Mouse (Mus musculus) limb, embryonic 10.5 days (tissue): ENCODE data around the gene Mid1. TPM values are rescaled to one million over a fixed set of nuclear protein-coding genes. Genes with fewer than 3 reads are reported as not detected.

Experiments
- DNase-seq: peaks from one replicate; pipeline ENCODE4 v3.0.0-alpha.2; 2017; ENCODE audit warnings: low spot score
- H3K27ac ChIP-seq: fragments of 300-500 bp; sonication (generic); 2 replicates; pipeline ENCODE4 v1.5.1; 2016; ENCODE audit warnings: mild to moderate bottlenecking
- H3K27me3 ChIP-seq: fragments of 300-500 bp; sonication (generic); 2 replicates; pipeline ENCODE4 v1.6.1; 2016; ENCODE audit warnings: low read depth, mild to moderate bottlenecking; ENCODE audit not compliant: poor library complexity, severe bottlenecking
- H3K36me3 ChIP-seq: fragments of 300-500 bp; sonication (generic); 2 replicates; pipeline ENCODE4 v1.6.1; 2016; ENCODE audit warnings: mild to moderate bottlenecking, moderate library complexity
- H3K4me1 ChIP-seq: fragments of 300-500 bp; sonication (generic); 2 replicates; pipeline ENCODE4 v1.6.1; 2016
- H3K4me3 ChIP-seq: fragments of 300-500 bp; sonication (generic); 2 replicates; pipeline ENCODE4 v1.5.1; 2016; ENCODE audit warnings: mild to moderate bottlenecking, moderate library complexity
- H3K9me3 ChIP-seq: fragments of 300-500 bp; sonication (generic); replicated peaks from 2 replicates; pipeline ENCODE4 v1.6.1; 2016; ENCODE audit warnings: mild to moderate bottlenecking
- WGBS: fragments of 180-500 bp; shearing (Covaris S2); methylation state at CpG from one replicate; pipeline ENCODE4 v1.1.7; 2016; 5-methylcytosine and 5-hydroxymethylcytosine counted together
- polyA plus RNA-seq: library from polyadenylated mRNA; unstranded; fragments of >200 nt; fragmentation: Nextera tagmentation; extraction: Ambion mirVana; gene quantifications from 2 replicates; pipeline ENCODE4 v1.2.1, GENCODE M21; 2016

Mid1 gene
- 12.0 and 14.1 TPM in 2 replicates for polyA plus RNA-seq

DNA sequence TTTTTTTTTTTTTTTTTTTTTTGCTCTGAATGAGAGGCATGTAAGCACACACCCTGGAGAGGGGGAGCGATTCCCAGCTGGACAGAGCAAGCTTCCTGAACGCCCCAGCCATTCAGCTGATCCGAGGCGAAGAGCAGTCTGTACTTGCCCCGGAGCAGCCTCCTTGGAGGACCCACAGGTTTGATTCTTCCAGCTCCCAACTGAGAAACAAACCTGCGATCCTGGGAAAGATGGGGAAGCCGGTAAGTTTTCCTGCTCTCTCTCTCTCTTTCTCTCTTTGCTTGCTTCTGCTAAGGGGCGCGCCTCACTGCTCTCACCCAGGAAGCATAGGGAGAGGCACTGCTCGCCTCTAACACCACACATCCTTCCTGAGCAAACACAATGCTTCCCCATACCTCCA lies at the start of gene Mid1:
Mid1 (plus strand) TSS at position 69 of the 400 bp plus-strand sequence.
- peak; percentile 34 for DNase-seq
- H3K27me3 ChIP-seq = peaks cover 66% of the 10 kb centered on the region
- 8% methylated on average over 10 of the region's 10 CpGs for WGBS
- no peaks in the 10 kb centered on the region for H3K9me3 ChIP-seq
- H3K27ac ChIP-seq = peak within 1 kb of the TSS; percentile 50
- no peaks in the 10 kb centered on the region for H3K4me1 ChIP-seq
- H3K4me3 ChIP-seq = peak within 1 kb of the TSS; percentile 42
- H3K36me3 ChIP-seq = no peaks in the 10 kb centered on the region

- no peak overlapping the region for H3K27ac ChIP-seq
These were observed 11.9 kb upstream of the Mid1 start for GRCm38 (mm10) chrX:169673056-169673455.

GRCm38 (mm10) chrX:169676313-169676712 lies 8.7 kb upstream of the Mid1 start:
- no peaks in the 10 kb centered on the region for H3K9me3 ChIP-seq
- H3K4me1 ChIP-seq = no peaks in the 10 kb centered on the region
- H3K27ac ChIP-seq = no peak overlapping the region
- no peak overlapping the region for H3K4me3 ChIP-seq
- no peak for DNase-seq
- 67% methylated on average over 4 of the region's 4 CpGs for WGBS
- peaks cover 69% of the 10 kb centered on the region for H3K27me3 ChIP-seq
- no peaks in the 10 kb centered on the region for H3K36me3 ChIP-seq

More at GRCm38 (mm10) chrX:169673056-169673455, 11.9 kb upstream of the Mid1 start:
- DNase-seq = no peak
- H3K9me3 ChIP-seq = no peaks in the 10 kb centered on the region
- H3K4me3 ChIP-seq = no peak overlapping the region
- H3K27me3 ChIP-seq = peaks cover 81% of the 10 kb centered on the region
- H3K36me3 ChIP-seq = no peaks in the 10 kb centered on the region
- H3K4me1 ChIP-seq = no peaks in the 10 kb centered on the region

- Histone ChIP-seq H3K9me3 (no peaks in the 10 kb centered on the region), H3K27me3 (peaks cover 72% of the 10 kb centered on the region), H3K4me1 (no peaks in the 10 kb centered on the region), H3K4me3 (peak overlapping the region; percentile 42), H3K27ac (0 out of 2 replicates have a peak overlapping the region, but pooled peaks have one; percentile 50), H3K36me3 (no peaks in the 10 kb centered on the region)
- 40% methylated on average over 8 of the region's 8 CpGs for WGBS
- no peak for DNase-seq
These were observed 732 bp downstream of the Mid1 start for GRCm38 (mm10) chrX:169685731-169686130.

DNA sequence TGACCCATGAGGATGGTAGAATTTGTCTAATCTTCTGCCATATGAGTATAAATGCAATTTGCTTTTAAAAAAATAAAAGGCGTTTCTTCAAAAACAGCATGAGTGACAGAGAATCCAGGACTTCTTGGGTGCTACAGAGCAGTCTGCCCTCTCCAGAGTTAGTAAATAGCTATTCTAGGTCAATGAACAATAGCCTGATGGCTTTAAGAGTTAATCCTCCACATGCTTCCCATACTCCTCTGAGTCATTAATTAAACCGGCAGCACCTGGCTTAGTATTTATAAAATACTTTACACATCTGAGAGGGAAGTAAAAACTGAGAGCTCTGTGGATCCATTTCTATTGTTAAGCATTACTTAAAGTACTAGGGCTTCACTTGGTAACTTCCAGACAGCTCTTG lies 6.2 kb downstream of the Mid1 start:
- H3K27me3 ChIP-seq = peaks cover 92% of the 10 kb centered on the region
- no peak for DNase-seq
- no peak overlapping the region for H3K4me3 ChIP-seq
- H3K9me3 ChIP-seq = no peaks in the 10 kb centered on the region
- no peaks in the 10 kb centered on the region for H3K4me1 ChIP-seq
- H3K36me3 ChIP-seq = no peaks in the 10 kb centered on the region
- no peak overlapping the region for H3K27ac ChIP-seq
- WGBS = 62% methylated on average over 2 of the region's 2 CpGs

DNA sequence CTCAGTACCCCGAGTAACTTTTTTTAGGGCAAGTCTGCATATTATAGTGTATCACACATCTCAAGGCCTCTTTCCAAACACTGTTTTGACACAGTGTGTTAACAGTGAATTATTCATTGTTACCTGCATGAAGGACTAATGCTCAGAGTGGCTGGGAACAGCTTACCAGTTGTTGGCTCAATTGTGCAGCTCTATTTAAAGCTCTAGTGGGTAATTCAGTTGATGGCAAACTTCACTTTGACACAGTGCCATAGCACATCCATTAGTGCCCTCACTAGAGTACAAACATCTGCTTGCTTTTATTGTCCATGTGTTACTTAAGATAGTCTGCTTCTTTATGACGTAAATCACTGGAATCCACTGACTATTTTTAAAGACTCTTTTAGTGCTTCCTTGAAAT lies 6.7 kb downstream of the Mid1 start:
- H3K36me3 ChIP-seq = no peaks in the 10 kb centered on the region
- H3K27me3 ChIP-seq = peaks cover 92% of the 10 kb centered on the region
- no peak for DNase-seq
- H3K27ac ChIP-seq = no peak overlapping the region
- no peaks in the 10 kb centered on the region for H3K9me3 ChIP-seq
- whole genome bisulfite sequencing = 65% methylated on average over 2 of the region's 2 CpGs
- no peaks in the 10 kb centered on the region for H3K4me1 ChIP-seq
- no peak overlapping the region for H3K4me3 ChIP-seq

- Histone ChIP-seq H3K4me1 (no peaks in the 10 kb centered on the region), H3K27me3 (peaks cover 89% of the 10 kb centered on the region), H3K4me3 (no peak overlapping the region), H3K9me3 (no peaks in the 10 kb centered on the region), H3K27ac (no peak overlapping the region), H3K36me3 (no peaks in the 10 kb centered on the region)
- WGBS = 64% methylated on average over 6 of the region's 6 CpGs
- DNase-seq = no peak
These were observed 7.4 kb downstream of the Mid1 start for GRCm38 (mm10) chrX:169692225-169692909.

- Histone ChIP-seq H3K36me3 (no peaks in the 10 kb centered on the region), H3K27ac (no peak overlapping the region), H3K27me3 (peaks cover 96% of the 10 kb centered on the region), H3K9me3 (no peaks in the 10 kb centered on the region), H3K4me3 (no peak overlapping the region), H3K4me1 (no peaks in the 10 kb centered on the region)
- 90% methylated on average over 2 of the region's 2 CpGs for WGBS
- DNase-seq = no peak
These were observed 19.1 kb downstream of the Mid1 start for GRCm38 (mm10) chrX:169704016-169704602.

DNA sequence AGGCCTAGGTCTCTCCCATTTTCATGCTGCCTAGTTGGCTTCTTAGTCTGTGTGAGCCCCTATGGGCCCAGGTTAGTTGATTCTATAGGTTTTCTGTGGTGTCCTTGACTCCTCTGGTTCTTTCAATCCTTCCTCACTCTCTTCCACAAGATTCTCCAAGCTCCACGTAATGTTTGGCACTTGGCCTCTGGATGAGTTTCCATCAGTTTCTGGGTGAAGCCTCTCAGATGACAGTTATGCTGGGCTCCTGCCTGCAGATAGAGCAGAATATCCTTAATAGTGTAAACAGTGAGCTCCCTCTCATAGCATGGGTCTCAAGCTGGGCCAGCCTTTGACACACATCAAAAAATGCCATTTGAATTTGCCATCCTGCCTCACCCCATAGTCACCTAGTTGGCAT lies 38.5 kb downstream of the Mid1 start:
- Histone ChIP-seq H3K27ac (no peak overlapping the region), H3K4me3 (no peak overlapping the region), H3K27me3 (peaks cover 87% of the 10 kb centered on the region), H3K4me1 (no peaks in the 10 kb centered on the region), H3K36me3 (no peaks in the 10 kb centered on the region), H3K9me3 (no peaks in the 10 kb centered on the region)
- WGBS = 85% methylated on average over 1 of the region's 1 CpGs
- DNase-seq = no peak

DNA sequence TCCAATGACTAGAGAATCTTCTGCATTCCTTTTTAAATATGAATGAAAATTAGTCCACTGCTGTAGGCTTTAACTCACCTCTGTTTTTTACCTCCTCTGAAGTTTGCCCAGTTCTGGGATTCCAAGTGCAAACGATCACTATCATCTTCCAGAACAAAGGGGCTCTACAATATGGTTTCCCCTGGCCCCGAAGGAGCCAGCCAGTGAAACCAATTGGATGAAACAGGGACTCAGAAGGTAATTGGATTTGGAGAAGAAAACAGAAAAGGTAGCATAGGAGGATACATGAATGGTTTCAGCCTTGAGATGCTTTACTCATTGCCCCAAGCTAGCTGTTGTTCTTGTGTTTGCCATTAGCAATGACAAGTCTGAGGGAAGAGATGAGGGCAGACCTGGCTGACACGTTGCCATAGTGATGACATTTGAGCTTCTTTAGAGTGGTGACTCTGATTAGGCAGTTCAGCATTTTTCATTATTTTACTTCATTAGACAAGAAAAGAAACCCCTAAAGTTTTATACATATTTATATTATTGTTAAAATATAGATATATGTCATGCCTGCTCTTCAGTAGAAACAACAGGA lies 50.5 kb downstream of the Mid1 start:
- Histone ChIP-seq H3K27me3 (peaks cover 83% of the 10 kb centered on the region), H3K4me3 (no peak overlapping the region), H3K36me3 (no peaks in the 10 kb centered on the region), H3K4me1 (no peaks in the 10 kb centered on the region), H3K9me3 (no peaks in the 10 kb centered on the region), H3K27ac (no peak overlapping the region)
- DNase-seq = no peak
- WGBS = 76% methylated on average over 3 of the region's 3 CpGs

- DNase-seq = no peak
- peaks cover 62% of the 10 kb centered on the region for H3K27me3 ChIP-seq
These were observed 73.0 kb downstream of the Mid1 start for GRCm38 (mm10) chrX:169758001-169758400.

GRCm38 (mm10) chrX:169779535-169779934 lies 94.5 kb downstream of the Mid1 start, which contains the start of gene 4933400A11Rik:
TSS of gene 4933400A11Rik (minus strand) at chrX:169779635.
- DNase-seq = no peak
- Histone ChIP-seq H3K36me3 (no peaks in the 10 kb centered on the region), H3K27ac (no peak within 1 kb of the TSS), H3K27me3 (peaks cover 93% of the 10 kb centered on the region), H3K4me3 (no peak within 1 kb of the TSS), H3K9me3 (no peaks in the 10 kb centered on the region), H3K4me1 (no peaks in the 10 kb centered on the region)
- WGBS = 88% methylated on average over 3 of the region's 3 CpGs

More at GRCm38 (mm10) chrX:169758001-169758400, 73.0 kb downstream of the Mid1 start:
- Histone ChIP-seq H3K27ac (no peak overlapping the region), H3K4me1 (no peaks in the 10 kb centered on the region), H3K36me3 (no peaks in the 10 kb centered on the region), H3K9me3 (no peaks in the 10 kb centered on the region), H3K4me3 (no peak overlapping the region)
- whole genome bisulfite sequencing = 91% methylated on average over 3 of the region's 3 CpGs

DNA sequence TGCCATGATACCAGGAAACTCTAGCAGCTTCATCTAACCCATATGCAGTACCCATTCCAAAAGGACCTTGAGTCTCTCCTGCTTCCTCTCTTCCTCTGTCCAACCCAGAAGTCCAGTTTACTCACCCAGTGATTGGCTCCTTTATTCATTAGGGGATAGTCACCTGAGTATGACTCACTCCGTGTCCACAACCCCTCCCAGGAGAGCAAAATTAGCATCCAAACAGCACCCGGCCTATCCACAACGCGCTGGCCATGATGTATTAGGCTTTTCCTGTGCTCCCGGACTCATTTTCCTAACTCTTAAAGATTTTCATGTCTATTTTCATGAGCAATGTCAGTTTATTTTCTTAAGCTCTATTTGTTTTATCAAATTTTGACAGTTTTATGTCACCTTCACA lies 104.7 kb downstream of the Mid1 start:
- no peak for DNase-seq
- no peak overlapping the region for H3K4me3 ChIP-seq
- peaks cover 37% of the 10 kb centered on the region for H3K27me3 ChIP-seq
- no peaks in the 10 kb centered on the region for H3K36me3 ChIP-seq
- WGBS = 87% methylated on average over 5 of the region's 5 CpGs
- H3K9me3 ChIP-seq = no peaks in the 10 kb centered on the region
- H3K4me1 ChIP-seq = no peaks in the 10 kb centered on the region
- no peak overlapping the region for H3K27ac ChIP-seq
